Mouse (Mus musculus) ovary, adult 18-20 months (tissue): Measurements from ENCODE around the gene Serpina3m.
A peak's percentile ranks its signal among the peaks of the same experiment; 100 is the strongest.
"Not testable (repeated sequence)": the region's sequence is repeated elsewhere in the genome, so short reads cannot be mapped to it uniquely, and the experiment has no call there.

Source experiments
- DNase-seq: peaks from one replicate; pipeline ENCODE4 v3.0.0; 2022; ENCODE audit warnings: low spot score, mixed read lengths

The Serpina3m gene

GRCm38 (mm10) chr12:104391057-104391456, 52.8 kb downstream of the Serpina3m start:
- not testable (repeated sequence) for DNase-seq

DNA sequence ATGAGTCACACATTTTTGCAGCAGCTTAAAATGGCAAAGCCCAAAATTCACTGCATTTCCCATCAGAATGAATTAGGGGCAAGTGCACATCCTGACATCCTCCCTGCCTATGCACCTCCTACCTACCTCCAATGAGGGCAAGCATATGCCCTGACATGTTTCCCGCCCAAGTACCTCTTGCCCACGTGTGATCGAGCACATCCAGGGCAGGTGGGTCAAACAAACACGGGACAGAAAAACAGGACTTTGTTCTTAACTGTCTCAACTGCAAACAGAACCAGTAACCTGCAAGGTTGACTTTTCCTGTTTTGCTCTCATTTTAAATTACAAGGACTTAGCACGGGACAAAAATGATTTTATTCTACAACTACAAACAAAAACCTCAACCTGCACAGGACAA, 65.7 kb downstream of the Serpina3m start:
- DNase-seq, result no peak

DNA sequence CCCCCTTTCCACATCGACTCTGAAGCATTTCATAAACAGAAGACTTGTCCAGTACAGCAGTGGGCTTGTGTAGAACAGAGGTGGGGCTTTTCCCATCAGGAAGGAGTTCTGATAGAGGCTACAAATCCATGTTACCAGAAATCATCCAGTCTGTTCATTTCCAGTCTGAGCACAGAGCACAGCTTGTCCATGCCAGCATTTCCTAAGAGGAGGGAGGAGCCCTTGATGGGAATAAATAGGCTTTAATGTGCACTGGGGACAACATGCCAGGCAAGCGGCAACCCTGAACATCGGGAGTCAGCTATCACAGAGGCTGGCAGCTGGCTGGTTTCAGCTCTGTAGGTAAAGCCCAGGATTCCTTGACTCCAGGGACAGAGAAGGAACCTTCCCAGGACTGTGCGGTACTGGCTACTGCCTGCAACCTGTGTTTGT, 68.2 kb downstream of the Serpina3m start, which contains the start of gene Serpina3n:
Serpina3n (plus strand) TSS at position 276 of the 432 bp plus-strand sequence.
- DNase-seq, result no peak

DNA sequence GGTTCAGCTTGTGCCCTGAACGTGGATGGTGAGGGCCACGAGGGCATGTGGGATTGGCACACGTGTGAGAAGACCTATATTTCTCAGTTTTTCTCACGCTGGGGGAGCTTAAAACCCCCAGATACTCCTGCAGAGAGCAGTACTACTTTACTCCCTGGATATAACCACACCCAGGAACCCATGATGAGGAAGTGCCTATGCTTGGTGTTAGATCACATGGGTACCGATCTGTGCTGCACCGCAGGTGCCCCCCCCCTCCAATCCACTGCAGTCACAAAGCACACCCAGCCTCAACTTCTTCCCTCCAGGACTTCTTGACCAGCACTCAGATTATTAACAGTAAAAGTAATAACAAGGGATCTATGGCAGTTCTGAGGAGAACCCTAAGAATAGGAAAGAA, 74.2 kb downstream of the Serpina3m start:
- DNase-seq, result no peak

GRCm38 (mm10) chr12:104414576-104414975, 76.3 kb downstream of the Serpina3m start:
- no peak for DNase-seq

DNA sequence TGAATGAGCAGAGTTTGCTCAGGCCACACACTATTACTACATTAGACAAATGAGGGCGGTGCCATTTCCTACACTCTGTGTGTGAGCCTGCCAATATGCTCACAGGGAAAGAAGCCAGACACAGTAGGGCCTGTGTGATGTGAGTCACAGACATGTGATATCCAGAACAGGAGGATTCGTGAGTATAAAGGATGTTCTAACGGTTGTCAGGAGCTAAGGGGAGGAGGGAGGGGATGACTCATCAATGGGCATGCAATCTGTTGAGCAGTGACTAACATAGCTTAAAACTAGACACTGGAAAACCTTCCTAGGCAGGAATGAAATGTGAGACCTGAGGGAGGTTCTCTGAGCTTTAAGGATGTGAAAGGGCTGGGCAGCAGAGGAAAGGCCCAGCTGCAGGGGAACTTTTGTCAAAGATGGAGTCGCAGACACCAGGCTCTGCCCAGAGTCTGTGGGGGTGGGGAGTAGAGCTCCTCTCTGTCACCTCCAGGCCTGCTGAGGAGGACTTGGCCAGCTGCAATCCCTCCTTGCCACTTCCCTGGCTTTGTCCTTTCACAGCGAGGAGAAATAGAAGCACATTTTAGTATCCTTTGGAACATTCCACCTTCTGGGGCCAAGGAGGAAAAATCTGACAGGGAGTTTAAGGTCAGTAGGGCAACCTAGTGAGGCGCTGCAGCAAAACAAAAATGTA, 77.5 kb downstream of the Serpina3m start:
- peak; percentile 18 for DNase-seq

DNA sequence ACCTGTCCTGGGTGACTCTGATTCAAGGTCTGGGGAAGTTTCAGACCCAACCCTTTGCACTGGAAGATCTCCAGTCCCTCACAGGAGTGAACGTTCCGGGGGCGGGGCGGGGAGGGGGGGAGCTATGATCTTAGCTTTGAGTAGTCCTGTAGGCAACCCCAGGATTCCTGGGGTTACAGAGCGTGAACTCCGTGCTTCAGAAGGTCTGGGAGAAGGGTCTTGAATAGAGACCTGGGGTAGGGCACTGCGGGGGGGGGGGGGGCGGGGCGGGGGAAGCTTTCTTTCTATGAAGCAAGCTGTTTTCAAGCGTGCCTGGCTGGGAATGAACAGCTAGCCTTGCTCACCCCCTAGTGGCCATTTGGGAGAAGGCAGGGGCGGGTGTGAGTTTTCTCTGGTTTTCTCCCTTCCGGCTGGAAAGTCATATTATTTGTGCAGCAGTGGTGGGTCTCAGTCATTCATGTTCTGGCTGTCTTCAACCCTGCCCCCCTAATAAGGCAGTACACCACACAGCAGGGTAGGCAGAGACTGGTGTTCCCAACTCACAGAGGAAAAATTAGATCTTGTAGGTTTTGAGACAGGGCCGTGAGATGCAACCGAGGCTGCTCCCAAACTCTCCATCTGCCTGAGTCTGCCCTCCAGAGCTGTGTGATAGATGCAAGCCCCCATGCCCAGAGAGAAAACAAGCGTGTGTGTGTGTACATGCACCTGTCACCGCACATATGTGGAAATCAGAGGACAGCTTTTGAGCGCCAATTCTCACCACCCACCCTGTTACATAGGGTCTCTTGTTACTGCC, 80.3 kb downstream of the Serpina3m start:
- peak; percentile 49 for DNase-seq

DNA sequence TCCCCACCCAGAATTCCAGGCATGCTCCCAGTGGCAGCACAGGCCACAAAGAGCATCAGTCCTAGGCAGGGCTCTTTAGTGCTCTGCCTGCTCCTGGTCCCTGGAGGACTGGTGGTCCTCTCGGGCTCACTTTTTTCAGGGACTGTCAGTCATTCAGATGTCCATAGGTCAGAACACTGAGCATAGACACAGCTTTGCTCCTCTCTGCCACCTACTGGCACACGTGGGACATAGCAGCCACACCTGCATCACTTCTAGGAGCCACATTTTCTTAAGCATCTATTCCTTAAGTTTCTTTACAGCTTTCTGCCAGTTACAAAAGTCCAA, 80.8 kb downstream of the Serpina3m start:
- DNase-seq, result no peak

DNA sequence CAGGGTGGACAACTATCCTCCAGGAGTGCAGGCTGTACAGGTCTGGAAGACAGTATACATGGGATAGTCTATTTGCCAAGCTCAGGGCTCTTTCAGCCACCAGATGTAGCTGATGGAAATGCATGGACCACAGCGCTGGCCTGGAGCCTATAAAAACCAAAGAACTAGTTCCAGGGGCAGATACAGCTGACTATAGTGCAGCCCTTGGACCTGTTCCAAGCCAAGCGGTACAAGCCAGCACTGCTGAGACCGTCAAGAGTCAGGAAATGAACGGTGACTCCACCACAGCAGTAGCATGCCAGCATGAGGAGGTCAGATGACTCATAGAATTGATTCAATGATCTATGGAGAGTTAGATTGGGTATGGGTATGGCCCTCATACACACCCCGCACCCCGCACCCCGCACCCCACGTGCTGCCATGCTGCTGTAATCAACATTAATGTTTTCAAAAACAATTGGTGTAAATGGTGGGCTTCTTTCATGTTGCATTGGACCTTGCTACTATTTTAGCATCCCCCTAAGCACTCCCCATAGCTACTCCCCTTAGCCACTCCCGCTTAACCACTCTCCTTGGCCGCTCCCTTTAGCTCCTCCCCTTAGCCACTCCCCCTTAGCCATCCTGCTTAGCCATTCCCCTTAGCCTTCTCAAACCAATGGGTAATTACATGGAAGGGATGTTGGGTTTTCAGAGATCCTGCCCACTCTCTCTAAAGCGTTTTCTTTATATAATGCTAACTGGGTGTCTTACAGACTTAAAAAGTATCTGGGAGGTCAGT, 84.5 kb downstream of the Serpina3m start:
- DNase-seq, result peak; percentile 12

GRCm38 (mm10) chr12:104425591-104425990, 87.3 kb downstream of the Serpina3m start:
- DNase-seq, result no peak

DNA sequence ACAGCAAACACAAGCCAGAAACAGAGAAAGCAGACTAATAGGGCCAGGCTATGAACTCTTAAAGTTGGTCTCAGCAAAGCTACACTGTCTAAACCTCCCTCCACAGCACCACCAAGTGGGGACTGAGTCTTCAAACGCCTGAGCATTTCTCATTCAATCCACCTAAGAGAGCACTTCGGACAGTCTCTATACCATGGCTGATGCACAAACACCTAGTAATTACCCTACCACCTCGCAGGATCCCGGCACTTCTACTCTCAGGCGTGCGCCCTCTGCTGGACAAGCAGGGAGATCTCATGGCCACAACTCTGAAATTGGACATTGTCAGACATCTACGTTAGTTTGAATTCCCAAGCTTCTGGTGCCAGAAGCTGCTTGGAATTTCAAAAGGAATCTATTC, 88.6 kb downstream of the Serpina3m start:
- no peak for DNase-seq

- no peak for DNase-seq
Observed at GRCm38 (mm10) chr12:104431359-104431758, 93.1 kb downstream of the Serpina3m start.

GRCm38 (mm10) chr12:104433214-104433613, 94.9 kb downstream of the Serpina3m start:
- no peak for DNase-seq

- DNase-seq, result no peak
Observed at GRCm38 (mm10) chr12:104433951-104434735, 95.9 kb downstream of the Serpina3m start.

DNA sequence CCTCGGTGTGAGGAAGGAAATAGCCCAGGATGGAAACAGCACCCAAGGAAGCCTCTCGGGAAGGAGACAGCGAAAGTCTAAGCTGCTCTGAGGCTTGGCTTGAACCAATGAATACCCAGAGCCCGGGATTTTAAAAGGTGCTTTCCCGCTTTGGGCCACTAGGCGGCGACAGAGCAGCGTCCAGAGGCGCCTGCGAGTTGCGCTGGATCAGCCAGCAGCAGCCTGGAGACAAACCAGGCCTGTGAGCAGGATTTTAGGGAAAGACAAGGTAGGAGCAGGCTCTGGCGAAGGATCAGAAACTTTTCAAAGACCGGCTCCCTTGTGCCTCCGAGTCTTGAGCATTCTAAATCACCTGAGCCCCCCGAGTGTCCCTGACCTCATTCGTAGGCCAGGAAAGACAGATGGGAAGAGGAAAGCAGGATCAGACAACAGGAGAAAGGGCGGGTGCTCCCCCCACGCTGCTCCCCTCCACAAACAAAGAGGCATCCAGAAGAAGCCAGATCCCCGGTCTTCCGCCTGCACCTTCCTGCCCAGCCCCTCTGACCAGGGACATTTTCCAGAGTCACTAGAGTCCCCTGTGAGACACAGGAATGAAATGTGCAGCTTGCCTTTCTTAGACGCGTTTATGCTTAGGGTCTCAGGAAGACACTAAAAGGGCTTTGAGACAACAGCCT, 101.9 kb downstream of the Serpina3m start:
- DNase-seq, result peak; percentile 51

DNA sequence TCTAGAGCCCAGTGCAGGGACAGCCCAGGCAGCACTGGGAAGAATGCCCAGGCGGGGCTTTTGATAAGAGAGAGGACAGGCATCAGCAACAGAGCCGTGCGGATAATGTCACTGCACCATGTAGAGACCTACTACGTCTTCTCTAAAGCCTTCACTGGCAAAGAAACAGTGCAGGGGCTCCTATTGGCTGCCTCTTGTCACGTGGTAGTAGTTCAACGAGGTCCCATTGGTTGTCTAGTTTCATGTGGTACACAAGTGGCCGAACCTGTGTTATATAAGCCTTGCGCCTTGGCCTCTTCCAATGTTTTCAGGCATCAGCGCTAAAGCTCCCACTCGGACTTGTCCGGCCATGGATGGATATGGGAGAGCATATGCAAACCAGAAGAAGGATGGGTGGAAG, 105.4 kb downstream of the Serpina3m start:
- DNase-seq, result no peak
